Mouse (Mus musculus): Measurements from ENCODE around the gene Tchp. TPM values are rescaled to one million over a fixed set of nuclear protein-coding genes. Genes with fewer than 3 reads are reported as not detected.

Tchp gene
- polyA plus RNA-seq, 1 experiment from 2014 or later = 9.4 TPM

DNA sequence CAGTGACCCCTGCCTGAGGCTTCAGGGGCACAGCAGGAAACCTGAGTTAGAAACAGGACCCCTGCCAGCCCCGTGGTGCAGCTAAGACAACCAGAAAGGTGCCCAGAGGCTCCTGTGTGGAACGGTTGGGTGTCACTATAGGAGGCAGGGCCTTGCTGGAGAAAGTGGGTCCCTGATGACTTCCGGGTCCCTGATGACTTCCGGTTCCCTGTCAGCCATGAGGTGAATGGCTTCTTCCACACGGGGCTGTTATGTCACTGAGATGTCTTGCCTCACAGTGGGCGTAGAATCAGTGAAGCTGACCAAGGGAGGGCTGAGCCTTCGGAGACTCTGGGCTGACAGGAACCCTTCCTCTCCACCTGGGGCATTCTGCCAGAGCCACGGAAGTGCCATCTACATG, 33.0 kb upstream of the Tchp start:
- Histone ChIP-seq H3K4me1 (ENCODE audit: control insufficient read depth, insufficient read depth, low read length) (no peaks in the 10 kb centered on the region), H3K9me3 (replicated peaks; ENCODE audit: control insufficient read depth, low read length) (no peaks in the 10 kb centered on the region), H3K9ac (ENCODE audit: low read length) (no peak overlapping the region), H3K4me3 (replicated peaks; ENCODE audit: low read length) (no peak overlapping the region), H3K27ac (ENCODE audit: low read length) (no peak overlapping the region), H3K27me3 (ENCODE audit: control insufficient read depth, insufficient read depth, low read length) (no peaks in the 10 kb centered on the region), H3K36me3 (ENCODE audit: control insufficient read depth, insufficient read depth, low read length) (0 out of 2 replicates have a peak, but pooled peaks cover 12% of the 10 kb centered on the region), H3K4me2 (ENCODE audit: low read depth, low read length) (no peak overlapping the region)
- ATAC-seq (ENCODE audit: insufficient read depth, low FRiP score) = no peak
- WGBS = 82% methylated on average over 8 of the region's 8 CpGs

DNA sequence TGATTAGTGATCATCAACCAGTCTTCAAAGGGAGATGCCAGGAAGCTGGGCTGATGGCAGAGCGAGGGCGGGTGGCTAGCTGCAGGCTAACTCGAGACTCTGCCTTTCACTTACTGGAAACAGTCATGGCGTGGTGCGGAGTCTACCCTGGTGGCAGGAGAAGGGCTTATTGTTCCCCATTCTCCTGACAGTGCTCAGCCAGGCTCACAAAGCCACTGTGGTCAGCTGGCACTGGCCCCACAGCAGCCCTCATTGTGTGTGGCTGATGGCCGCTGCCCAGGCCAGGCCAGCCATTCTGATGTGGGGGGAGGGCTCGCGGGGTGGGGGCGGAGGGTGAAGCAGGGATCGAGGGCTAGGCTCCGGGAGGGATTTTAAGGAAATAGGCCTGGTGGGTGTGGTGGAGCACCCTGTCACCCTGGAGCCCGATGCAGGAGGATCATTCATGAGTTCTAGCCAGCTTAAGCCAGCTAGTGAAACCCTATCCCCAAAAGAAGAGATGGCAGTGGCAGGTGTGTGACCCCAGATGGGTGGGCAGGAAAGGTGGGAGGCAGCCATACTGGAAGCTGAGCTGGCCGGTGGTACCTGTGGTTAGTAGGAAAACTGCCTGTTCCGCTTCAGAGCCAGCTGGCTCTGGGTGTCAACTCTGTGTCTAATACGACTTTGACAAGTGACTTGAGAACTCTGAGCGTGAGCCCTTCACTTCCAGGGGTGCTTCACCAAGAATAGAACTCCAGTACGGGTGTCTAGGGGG, 27.5 kb upstream of the Tchp start:
- peak overlapping the region; percentile 79 for H3K27ac ChIP-seq (ENCODE audit: low read length)
- 0 out of 2 replicates have a peak, but pooled peaks cover 7% of the 10 kb centered on the region for H3K36me3 ChIP-seq (ENCODE audit: control insufficient read depth, insufficient read depth, low read length)
- 67% methylated on average over 17 of the region's 17 CpGs for WGBS
- H3K9ac ChIP-seq (ENCODE audit: low read length) = peak overlapping the region; percentile 29; the same call in 1 of the 2 replicates
- H3K4me3 ChIP-seq (replicated peaks; ENCODE audit: low read length) = no peak overlapping the region
- no peaks in the 10 kb centered on the region for H3K27me3 ChIP-seq (ENCODE audit: control insufficient read depth, insufficient read depth, low read length)
- peaks cover 20% of the 10 kb centered on the region for H3K4me1 ChIP-seq (ENCODE audit: control insufficient read depth, insufficient read depth, low read length)
- ATAC-seq (ENCODE audit: insufficient read depth, low FRiP score) = no peak
- H3K4me2 ChIP-seq (ENCODE audit: low read depth, low read length) = no peak overlapping the region
- no peaks in the 10 kb centered on the region for H3K9me3 ChIP-seq (replicated peaks; ENCODE audit: control insufficient read depth, low read length)

DNA sequence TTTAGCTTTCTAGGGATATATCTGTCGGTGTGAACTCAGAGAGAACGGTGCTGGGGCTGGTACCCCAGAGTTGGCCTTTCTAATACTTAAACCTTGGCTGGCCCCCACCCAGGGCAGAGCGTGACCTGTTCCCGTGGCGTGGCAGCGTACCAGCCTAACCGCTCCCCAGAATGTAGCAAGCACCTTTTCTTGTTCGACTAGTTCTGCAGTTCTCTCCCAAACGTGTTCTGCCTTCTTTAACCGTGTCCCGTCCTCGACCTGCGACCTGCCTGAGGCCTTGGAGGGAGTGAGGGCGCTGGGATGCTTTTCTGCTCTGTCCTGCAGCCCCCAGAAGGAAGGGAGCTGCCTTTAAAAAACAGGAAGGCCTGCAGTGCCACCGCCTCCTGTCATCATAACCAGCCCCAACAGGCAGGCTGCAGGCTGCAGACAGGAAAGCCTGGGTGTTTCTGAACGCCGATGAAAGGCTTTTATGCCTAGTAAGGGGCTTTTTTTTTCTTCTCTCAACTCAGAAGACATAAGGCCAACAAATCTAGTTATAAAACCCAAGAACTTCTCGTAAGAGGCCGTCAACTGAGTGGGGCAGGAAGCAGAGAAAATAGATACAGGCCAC, 26.8 kb upstream of the Tchp start:
- Histone ChIP-seq H3K9me3 (replicated peaks; ENCODE audit: control insufficient read depth, low read length) (no peaks in the 10 kb centered on the region), H3K4me1 (ENCODE audit: control insufficient read depth, insufficient read depth, low read length) (peaks cover 20% of the 10 kb centered on the region)

DNA sequence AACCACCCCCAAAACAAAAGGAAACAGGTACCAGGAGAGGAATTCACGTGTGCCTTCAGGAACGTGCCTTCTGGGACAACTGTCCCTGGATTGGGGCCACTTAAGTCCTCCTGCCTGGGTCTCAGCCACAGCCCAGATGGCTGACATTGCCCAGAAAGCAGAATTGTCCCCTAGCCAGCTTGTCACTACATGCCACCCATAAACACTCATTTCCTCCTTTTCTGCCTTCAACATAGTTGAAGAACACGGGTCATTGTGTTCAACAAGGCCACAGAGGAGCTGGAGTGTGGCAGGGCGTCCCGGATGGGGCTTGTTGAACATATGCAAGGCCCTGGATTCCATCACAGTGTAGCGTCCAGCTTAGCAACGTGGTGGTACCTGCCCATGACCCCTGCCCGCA, 25.8 kb upstream of the Tchp start:
- WGBS = 65% methylated on average over 8 of the region's 8 CpGs
- peak overlapping the region; percentile 79 for H3K27ac ChIP-seq (ENCODE audit: low read length)
- H3K4me3 ChIP-seq (replicated peaks; ENCODE audit: low read length) = no peak overlapping the region
- peak overlapping the region; percentile 60 for H3K9ac ChIP-seq (ENCODE audit: low read length)
- H3K4me1 ChIP-seq (ENCODE audit: control insufficient read depth, insufficient read depth, low read length) = peaks cover 20% of the 10 kb centered on the region
- 0 out of 2 replicates have a peak, but pooled peaks cover 5% of the 10 kb centered on the region for H3K36me3 ChIP-seq (ENCODE audit: control insufficient read depth, insufficient read depth, low read length)
- no peak for ATAC-seq (ENCODE audit: insufficient read depth, low FRiP score)
- no peak overlapping the region for H3K4me2 ChIP-seq (ENCODE audit: low read depth, low read length)
- H3K9me3 ChIP-seq (replicated peaks; ENCODE audit: control insufficient read depth, low read length) = no peaks in the 10 kb centered on the region
- no peaks in the 10 kb centered on the region for H3K27me3 ChIP-seq (ENCODE audit: control insufficient read depth, insufficient read depth, low read length)

More for the DNA sequence above, 26.8 kb upstream of the Tchp start:
- Histone ChIP-seq H3K27ac (ENCODE audit: low read length) (peak overlapping the region; percentile 79), H3K27me3 (ENCODE audit: control insufficient read depth, insufficient read depth, low read length) (no peaks in the 10 kb centered on the region), H3K4me2 (ENCODE audit: low read depth, low read length) (no peak overlapping the region), H3K4me3 (replicated peaks; ENCODE audit: low read length) (no peak overlapping the region), H3K9ac (ENCODE audit: low read length) (peak overlapping the region; percentile 32; the same call in 1 of the 2 replicates), H3K36me3 (ENCODE audit: control insufficient read depth, insufficient read depth, low read length) (0 out of 2 replicates have a peak, but pooled peaks cover 7% of the 10 kb centered on the region)
- peak; percentile 27; the same call in 1 of the 2 replicates for ATAC-seq (ENCODE audit: insufficient read depth, low FRiP score)
- 44% methylated on average over 19 of the region's 19 CpGs for WGBS

DNA sequence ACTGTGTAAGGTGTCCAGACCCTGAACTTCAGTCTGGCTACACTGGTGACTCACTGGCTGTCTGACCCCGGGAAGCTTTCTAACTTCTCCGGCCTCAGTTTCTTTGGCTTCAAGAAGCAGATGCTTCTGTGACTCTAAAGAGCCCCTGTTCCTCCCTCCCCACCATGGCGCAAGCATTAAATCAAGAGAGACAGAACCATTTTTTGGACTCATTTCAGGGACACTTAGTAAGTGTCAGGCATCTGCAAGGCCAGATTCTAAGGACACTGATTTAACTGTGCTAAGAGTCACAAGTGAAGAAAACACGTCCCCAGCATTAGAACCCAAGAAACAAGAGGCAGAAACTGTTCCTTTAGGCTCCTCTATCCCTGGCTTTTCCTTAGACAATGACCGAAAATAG, 21.6 kb upstream of the Tchp start:
- WGBS = 86% methylated on average over 5 of the region's 5 CpGs

DNA sequence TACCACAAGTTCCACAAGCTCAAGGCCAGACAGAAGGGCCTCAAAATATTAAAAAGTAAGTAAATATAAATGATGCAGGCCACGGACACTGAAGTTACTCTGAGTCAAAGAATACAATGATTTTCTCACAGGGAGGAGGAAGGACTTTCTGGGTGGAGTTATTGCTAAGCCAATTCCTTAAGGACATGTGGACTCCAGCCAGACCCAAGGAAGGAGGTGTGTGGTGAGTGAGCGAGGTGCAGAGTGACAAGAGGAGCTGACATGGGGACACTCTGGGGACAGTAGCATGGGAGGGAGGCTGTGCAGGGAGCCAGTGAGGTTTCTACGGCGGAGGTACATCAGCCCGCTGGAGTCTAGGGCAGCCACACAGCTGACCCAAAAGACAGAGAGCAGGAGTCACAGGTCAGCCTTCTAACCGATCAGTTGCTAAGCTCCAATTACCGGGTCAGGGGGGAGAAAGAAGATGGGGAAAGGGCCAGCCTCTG, 20.8 kb upstream of the Tchp start:
- WGBS = 66% methylated on average over 7 of the region's 7 CpGs

More for the DNA sequence above, 21.6 kb upstream of the Tchp start:
- peaks cover 31% of the 10 kb centered on the region for H3K4me1 ChIP-seq (ENCODE audit: control insufficient read depth, insufficient read depth, low read length)
- no peaks in the 10 kb centered on the region for H3K36me3 ChIP-seq (ENCODE audit: control insufficient read depth, insufficient read depth, low read length)
- H3K9ac ChIP-seq (ENCODE audit: low read length) = no peak overlapping the region
- no peak for ATAC-seq (ENCODE audit: insufficient read depth, low FRiP score)
- no peak overlapping the region for H3K4me3 ChIP-seq (replicated peaks; ENCODE audit: low read length)
- no peak overlapping the region for H3K4me2 ChIP-seq (ENCODE audit: low read depth, low read length)
- no peak overlapping the region for H3K27ac ChIP-seq (ENCODE audit: low read length)
- H3K9me3 ChIP-seq (replicated peaks; ENCODE audit: control insufficient read depth, low read length) = no peaks in the 10 kb centered on the region
- no peaks in the 10 kb centered on the region for H3K27me3 ChIP-seq (ENCODE audit: control insufficient read depth, insufficient read depth, low read length)

DNA sequence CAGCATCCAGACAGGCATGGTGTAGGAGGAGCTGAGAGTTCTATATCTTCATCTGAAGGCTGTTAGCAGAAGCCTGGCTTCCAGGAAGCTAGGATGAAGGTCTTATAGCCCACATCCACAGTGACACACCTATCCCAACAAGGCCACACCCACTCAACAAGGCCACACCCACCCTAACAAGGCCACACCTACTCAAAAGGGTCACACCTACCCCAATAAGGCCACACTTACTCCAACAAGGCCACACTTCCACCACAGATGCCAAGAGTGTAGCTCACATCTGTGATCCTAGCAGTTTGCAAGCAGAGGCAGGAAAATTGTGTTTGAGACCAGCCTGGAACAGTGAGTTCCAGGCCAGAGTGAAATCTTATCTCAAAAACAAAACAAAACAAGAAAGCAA, 19.7 kb upstream of the Tchp start:
- H3K4me2 ChIP-seq (ENCODE audit: low read depth, low read length) = no peak overlapping the region
- H3K9me3 ChIP-seq (replicated peaks; ENCODE audit: control insufficient read depth, low read length) = no peaks in the 10 kb centered on the region
- peak overlapping the region; percentile 65; the same call in 1 of the 2 replicates for H3K27ac ChIP-seq (ENCODE audit: low read length)
- no peak overlapping the region for H3K4me3 ChIP-seq (replicated peaks; ENCODE audit: low read length)
- no peaks in the 10 kb centered on the region for H3K36me3 ChIP-seq (ENCODE audit: control insufficient read depth, insufficient read depth, low read length)
- H3K4me1 ChIP-seq (ENCODE audit: control insufficient read depth, insufficient read depth, low read length) = peaks cover 20% of the 10 kb centered on the region
- ATAC-seq (ENCODE audit: insufficient read depth, low FRiP score) = no peak
- no peak overlapping the region for H3K9ac ChIP-seq (ENCODE audit: low read length)
- H3K27me3 ChIP-seq (ENCODE audit: control insufficient read depth, insufficient read depth, low read length) = no peaks in the 10 kb centered on the region

More for the DNA sequence above, 20.8 kb upstream of the Tchp start:
- no peak overlapping the region for H3K4me3 ChIP-seq (replicated peaks; ENCODE audit: low read length)
- peak overlapping the region; percentile 1; the same call in 1 of the 2 replicates for H3K9ac ChIP-seq (ENCODE audit: low read length)
- H3K27me3 ChIP-seq (ENCODE audit: control insufficient read depth, insufficient read depth, low read length) = no peaks in the 10 kb centered on the region
- no peak overlapping the region for H3K4me2 ChIP-seq (ENCODE audit: low read depth, low read length)
- no peak for ATAC-seq (ENCODE audit: insufficient read depth, low FRiP score)
- peak overlapping the region; percentile 65; the same call in 1 of the 2 replicates for H3K27ac ChIP-seq (ENCODE audit: low read length)
- peaks cover 29% of the 10 kb centered on the region for H3K4me1 ChIP-seq (ENCODE audit: control insufficient read depth, insufficient read depth, low read length)
- no peaks in the 10 kb centered on the region for H3K9me3 ChIP-seq (replicated peaks; ENCODE audit: control insufficient read depth, low read length)
- H3K36me3 ChIP-seq (ENCODE audit: control insufficient read depth, insufficient read depth, low read length) = no peaks in the 10 kb centered on the region

DNA sequence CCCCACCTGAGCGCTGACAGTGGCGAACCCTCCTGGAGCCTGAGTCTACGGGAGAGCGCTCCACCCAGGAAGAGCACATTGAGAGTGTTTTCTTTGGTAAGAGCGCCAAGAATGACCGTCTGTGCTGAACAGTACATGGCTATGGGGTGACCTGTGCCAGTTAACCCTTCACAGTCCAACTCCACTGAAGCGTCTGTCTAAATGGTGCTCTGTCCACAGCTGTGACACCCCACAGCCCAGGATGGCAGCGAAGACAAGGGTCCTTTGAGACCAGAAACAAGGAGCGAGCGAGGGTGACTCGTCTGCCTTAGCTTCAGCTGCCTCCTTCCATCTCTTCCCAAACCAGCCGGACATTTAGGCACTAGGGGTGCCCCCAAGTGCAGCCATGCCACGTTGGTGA, 18.9 kb upstream of the Tchp start:
- ATAC-seq (ENCODE audit: insufficient read depth, low FRiP score) = no peak
- no peaks in the 10 kb centered on the region for H3K36me3 ChIP-seq (ENCODE audit: control insufficient read depth, insufficient read depth, low read length)
- peaks cover 19% of the 10 kb centered on the region for H3K4me1 ChIP-seq (ENCODE audit: control insufficient read depth, insufficient read depth, low read length)
- 79% methylated on average over 13 of the region's 13 CpGs for WGBS
- H3K27me3 ChIP-seq (ENCODE audit: control insufficient read depth, insufficient read depth, low read length) = no peaks in the 10 kb centered on the region
- H3K4me3 ChIP-seq (replicated peaks; ENCODE audit: low read length) = 0 out of 2 replicates have a peak overlapping the region, but pooled peaks have one; percentile 72
- peak overlapping the region; percentile 86; the same call in 1 of the 2 replicates for H3K4me2 ChIP-seq (ENCODE audit: low read depth, low read length)
- H3K9ac ChIP-seq (ENCODE audit: low read length) = 0 out of 2 replicates have a peak overlapping the region, but pooled peaks have one; percentile 10
- H3K27ac ChIP-seq (ENCODE audit: low read length) = peak overlapping the region; percentile 43; the same call in 1 of the 2 replicates
- no peaks in the 10 kb centered on the region for H3K9me3 ChIP-seq (replicated peaks; ENCODE audit: control insufficient read depth, low read length)

All from stomach, embryonic 16.5 days (tissue).